Mouse (Mus musculus) brain, embryonic 14.5 days (tissue): ENCODE measurements at regions not wholly inside any gene's neighbourhood (a gene's known extent, or its start where the extent isn't known, plus 50 kb on each side); places are given as distances from the start of the nearest gene placed in this dataset.

Source experiments
- CTCF ChIP-seq: fragments of 200-500 bp; IDR thresholded peaks from 2 replicates; pipeline ENCODE4 v1.5.1; 2012; ENCODE audit warnings: inconsistent platforms, mild to moderate bottlenecking, moderate library complexity, borderline replicate concordance; ENCODE audit not compliant: insufficient read depth, insufficient read length; ENCODE audit errors: extremely low read depth
- POLR2A ChIP-seq: fragments of 200-500 bp; IDR thresholded peaks from 2 replicates; pipeline ENCODE4 v1.6.1; 2012; ENCODE audit warnings: mild to moderate bottlenecking, inconsistent platforms, borderline replicate concordance; ENCODE audit not compliant: poor library complexity, insufficient read depth, insufficient read length, severe bottlenecking; ENCODE audit errors: extremely low read depth

- no peak for TF ChIP-seq CTCF
- TF ChIP-seq POLR2A: no peak
These were observed 463.6 kb upstream of the Cadm2 start for GRCm38 (mm10) chr16:68084124-68084898.
